Mouse (Mus musculus): ENCODE measurements at regions not wholly inside any gene's neighbourhood (a gene's known extent, or its start where the extent isn't known, plus 50 kb on each side); places are given as distances from the start of the nearest gene placed in this dataset.
A peak's percentile ranks its signal among the peaks of the same experiment; 100 is the strongest.

DNA sequence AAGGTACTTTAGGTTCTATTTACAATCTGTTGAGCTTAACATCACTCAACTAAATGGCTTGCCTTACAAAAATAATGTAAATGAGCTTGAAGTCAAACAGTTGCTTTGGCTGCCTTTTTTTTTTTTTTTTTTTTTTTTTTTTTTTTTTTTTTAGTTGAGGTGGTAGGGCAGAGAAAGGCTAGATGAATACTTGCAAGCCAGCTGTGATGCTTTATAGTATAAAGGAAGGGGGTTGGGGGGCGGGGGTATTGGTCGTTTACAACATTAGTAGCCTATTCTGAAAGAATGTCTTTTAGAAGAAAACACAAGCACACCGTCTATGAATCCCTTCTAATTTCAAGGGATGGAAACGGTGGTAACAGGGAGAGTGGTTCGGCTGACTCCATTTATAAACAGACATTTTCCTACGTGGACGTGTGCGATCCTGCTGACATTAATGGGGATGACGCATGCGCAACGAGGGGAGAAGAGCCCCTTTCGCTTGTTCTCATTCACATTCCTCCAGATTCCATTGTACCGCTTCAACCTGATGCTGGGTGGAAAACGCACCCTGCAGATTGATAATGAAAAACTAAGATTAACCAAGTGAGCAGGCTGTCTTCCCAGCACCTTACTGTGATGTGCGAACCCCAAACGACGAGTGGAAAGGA lies 2779.2 kb upstream of the Gm7489 start:
- ATAC-seq (replicated peaks; ENCODE audit: low FRiP score, low TSS enrichment, low read depth) (no peak), DNase-seq (ENCODE audit: low spot score) (no peak)
- Histone ChIP-seq H3K27ac (ENCODE audit: low read depth) (no peak overlapping the region), H3K4me2 (ENCODE audit: low read length) (peak overlapping the region; percentile 28), H3K9me3 (ENCODE audit: control insufficient read depth, low read length) (no peaks in the 10 kb centered on the region), H3K9ac (ENCODE audit: low read length) (no peak overlapping the region), H3K27me3 (replicated peaks; ENCODE audit: control insufficient read depth, insufficient read depth, low read length) (no peaks in the 10 kb centered on the region), H3K4me1 (replicated peaks; ENCODE audit: control insufficient read depth, insufficient read depth, low read length) (peaks cover 5% of the 10 kb centered on the region; the same call in 1 of the 2 replicates), H3K36me3 (ENCODE audit: control insufficient read depth, insufficient read depth, low read length) (no peaks in the 10 kb centered on the region), H3K4me3 (ENCODE audit: low read depth, low read length) (no peak overlapping the region)
- WGBS: 55% methylated on average over 17 of the region's 17 CpGs

DNA sequence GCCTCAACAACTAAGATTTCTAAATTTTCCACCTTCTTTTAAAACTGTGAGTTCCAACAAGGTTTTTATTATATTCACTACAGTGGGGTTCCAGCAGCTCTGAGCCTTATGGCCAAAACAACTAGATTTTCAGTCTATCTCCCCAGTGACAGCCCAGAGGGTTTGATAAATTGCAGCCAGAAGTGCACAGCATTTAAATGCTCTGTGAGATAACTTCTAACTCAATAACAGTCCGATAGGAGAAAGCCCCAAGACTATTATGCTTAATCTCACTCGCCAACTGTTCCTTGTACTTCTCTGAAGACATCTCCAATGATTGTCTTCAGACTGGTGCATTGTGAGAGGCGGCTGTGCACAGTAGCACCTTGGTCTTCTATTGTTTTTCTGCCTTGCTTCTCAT lies 2774.5 kb upstream of the Gm7489 start:
- H3K27me3 ChIP-seq (replicated peaks; ENCODE audit: control insufficient read depth, insufficient read depth, low read length): no peaks in the 10 kb centered on the region
- ATAC-seq (replicated peaks; ENCODE audit: low FRiP score, low TSS enrichment, low read depth) (no peak), DNase-seq (ENCODE audit: low spot score) (no peak)
- no peaks in the 10 kb centered on the region for H3K4me1 ChIP-seq (replicated peaks; ENCODE audit: control insufficient read depth, insufficient read depth, low read length)
- H3K9ac ChIP-seq (ENCODE audit: low read length): no peak overlapping the region
- no peak overlapping the region for H3K4me3 ChIP-seq (ENCODE audit: low read depth, low read length)
- H3K9me3 ChIP-seq (ENCODE audit: control insufficient read depth, low read length): no peaks in the 10 kb centered on the region
- no peak overlapping the region for H3K4me2 ChIP-seq (ENCODE audit: low read length)
- 68% methylated on average over 3 of the region's 3 CpGs for WGBS
- H3K36me3 ChIP-seq (ENCODE audit: control insufficient read depth, insufficient read depth, low read length): no peaks in the 10 kb centered on the region
- no peak overlapping the region for H3K27ac ChIP-seq (ENCODE audit: low read depth)

DNA sequence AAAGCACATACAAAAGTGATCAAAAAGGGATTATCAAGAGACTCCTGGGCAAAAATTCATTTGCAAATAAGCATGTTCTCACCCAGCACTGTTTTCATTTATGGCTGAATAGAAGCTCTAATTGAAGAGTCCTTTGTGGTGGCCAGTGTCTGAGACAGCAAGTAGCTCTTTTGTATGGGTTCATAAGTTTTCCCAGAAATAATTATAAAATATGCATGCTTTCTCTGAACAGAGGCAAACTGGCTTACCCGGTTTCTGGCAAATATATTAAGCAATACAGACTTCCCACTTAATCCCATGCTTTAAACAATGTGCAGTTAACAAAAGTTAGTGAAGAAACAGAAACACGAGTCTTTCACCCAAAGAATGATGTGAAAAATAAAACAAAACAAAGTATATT lies 2758.8 kb upstream of the Gm7489 start:
- Histone ChIP-seq H3K27me3 (replicated peaks; ENCODE audit: control insufficient read depth, insufficient read depth, low read length) (no peaks in the 10 kb centered on the region), H3K4me2 (ENCODE audit: low read length) (no peak overlapping the region), H3K36me3 (ENCODE audit: control insufficient read depth, insufficient read depth, low read length) (no peaks in the 10 kb centered on the region), H3K4me1 (replicated peaks; ENCODE audit: control insufficient read depth, insufficient read depth, low read length) (no peaks in the 10 kb centered on the region), H3K9me3 (ENCODE audit: control insufficient read depth, low read length) (no peaks in the 10 kb centered on the region), H3K4me3 (ENCODE audit: low read depth, low read length) (no peak overlapping the region), H3K9ac (ENCODE audit: low read length) (no peak overlapping the region), H3K27ac (ENCODE audit: low read depth) (no peak overlapping the region)
- ATAC-seq (replicated peaks; ENCODE audit: low FRiP score, low TSS enrichment, low read depth) (no peak), DNase-seq (ENCODE audit: low spot score) (no peak)
- WGBS: 58% methylated on average over 2 of the region's 2 CpGs

GRCm38 (mm10) chr15:51131017-51131416 lies 2753.7 kb upstream of the Gm7489 start:
- WGBS: 63% methylated on average over 4 of the region's 4 CpGs
- Histone ChIP-seq H3K9ac (ENCODE audit: low read length) (no peak overlapping the region), H3K27me3 (replicated peaks; ENCODE audit: control insufficient read depth, insufficient read depth, low read length) (no peaks in the 10 kb centered on the region), H3K4me2 (ENCODE audit: low read length) (no peak overlapping the region), H3K4me1 (replicated peaks; ENCODE audit: control insufficient read depth, insufficient read depth, low read length) (no peaks in the 10 kb centered on the region), H3K36me3 (ENCODE audit: control insufficient read depth, insufficient read depth, low read length) (no peaks in the 10 kb centered on the region), H3K9me3 (ENCODE audit: control insufficient read depth, low read length) (no peaks in the 10 kb centered on the region), H3K27ac (ENCODE audit: low read depth) (no peak overlapping the region), H3K4me3 (ENCODE audit: low read depth, low read length) (no peak overlapping the region)
- ATAC-seq (replicated peaks; ENCODE audit: low FRiP score, low TSS enrichment, low read depth) (no peak), DNase-seq (ENCODE audit: low spot score) (no peak)

- Histone ChIP-seq H3K27me3 (replicated peaks; ENCODE audit: control insufficient read depth, insufficient read depth, low read length) (no peaks in the 10 kb centered on the region), H3K4me1 (replicated peaks; ENCODE audit: control insufficient read depth, insufficient read depth, low read length) (no peaks in the 10 kb centered on the region; the same call in 1 of the 2 replicates), H3K4me2 (ENCODE audit: low read length) (no peak overlapping the region), H3K9me3 (ENCODE audit: control insufficient read depth, low read length) (no peaks in the 10 kb centered on the region), H3K27ac (ENCODE audit: low read depth) (no peak overlapping the region), H3K4me3 (ENCODE audit: low read depth, low read length) (no peak overlapping the region), H3K36me3 (ENCODE audit: control insufficient read depth, insufficient read depth, low read length) (no peaks in the 10 kb centered on the region), H3K9ac (ENCODE audit: low read length) (no peak overlapping the region)
- ATAC-seq (replicated peaks; ENCODE audit: low FRiP score, low TSS enrichment, low read depth): no peak
- no peak for DNase-seq (ENCODE audit: low spot score)
- WGBS: 64% methylated on average over 1 of the region's 1 CpGs
These were observed 2748.6 kb upstream of the Gm7489 start for GRCm38 (mm10) chr15:51136121-51136520.

DNA sequence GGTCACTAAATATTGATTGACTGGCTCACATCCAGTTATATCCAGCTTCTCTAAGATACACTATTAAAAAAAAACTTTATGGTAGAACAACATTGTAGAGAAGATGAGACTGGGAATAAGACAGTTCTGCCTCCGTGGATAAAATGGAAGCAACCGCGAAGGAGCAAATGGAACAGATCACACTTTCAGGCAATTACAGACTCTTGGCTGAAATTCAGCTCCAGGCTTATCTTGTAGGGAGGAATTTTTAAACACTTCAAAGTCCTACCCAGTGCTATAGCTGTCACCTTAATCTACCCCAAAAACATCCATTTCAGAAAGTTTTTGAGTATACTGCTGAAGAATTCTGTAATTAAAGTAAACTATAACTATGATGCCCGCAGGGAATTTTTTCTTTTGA lies 2745.2 kb upstream of the Gm7489 start:
- no peak for DNase-seq (ENCODE audit: low spot score)
- H3K4me2 ChIP-seq (ENCODE audit: low read length): no peak overlapping the region
- no peak overlapping the region for H3K9ac ChIP-seq (ENCODE audit: low read length)
- no peaks in the 10 kb centered on the region for H3K36me3 ChIP-seq (ENCODE audit: control insufficient read depth, insufficient read depth, low read length)
- no peaks in the 10 kb centered on the region for H3K27me3 ChIP-seq (replicated peaks; ENCODE audit: control insufficient read depth, insufficient read depth, low read length)
- WGBS: 35% methylated on average over 4 of the region's 4 CpGs
- no peak overlapping the region for H3K4me3 ChIP-seq (ENCODE audit: low read depth, low read length)
- no peaks in the 10 kb centered on the region; the same call in 1 of the 2 replicates for H3K4me1 ChIP-seq (replicated peaks; ENCODE audit: control insufficient read depth, insufficient read depth, low read length)
- H3K9me3 ChIP-seq (ENCODE audit: control insufficient read depth, low read length): no peaks in the 10 kb centered on the region
- H3K27ac ChIP-seq (ENCODE audit: low read depth): no peak overlapping the region
- no peak for ATAC-seq (replicated peaks; ENCODE audit: low FRiP score, low TSS enrichment, low read depth)

GRCm38 (mm10) chr15:51173976-51174620 lies 2710.6 kb upstream of the Gm7489 start:
- 94% methylated on average over 1 of the region's 1 CpGs for WGBS
- H3K9ac ChIP-seq (ENCODE audit: low read length): no peak overlapping the region
- no peak overlapping the region for H3K4me2 ChIP-seq (ENCODE audit: low read length)
- no peaks in the 10 kb centered on the region for H3K9me3 ChIP-seq (ENCODE audit: control insufficient read depth, low read length)
- no peak for DNase-seq (ENCODE audit: low spot score)
- no peak for ATAC-seq (replicated peaks; ENCODE audit: low FRiP score, low TSS enrichment, low read depth)
- H3K4me1 ChIP-seq (replicated peaks; ENCODE audit: control insufficient read depth, insufficient read depth, low read length): no peaks in the 10 kb centered on the region
- H3K4me3 ChIP-seq (ENCODE audit: low read depth, low read length): no peak overlapping the region
- no peaks in the 10 kb centered on the region for H3K27me3 ChIP-seq (replicated peaks; ENCODE audit: control insufficient read depth, insufficient read depth, low read length)
- H3K27ac ChIP-seq (ENCODE audit: low read depth): no peak overlapping the region
- no peaks in the 10 kb centered on the region for H3K36me3 ChIP-seq (ENCODE audit: control insufficient read depth, insufficient read depth, low read length)

DNA sequence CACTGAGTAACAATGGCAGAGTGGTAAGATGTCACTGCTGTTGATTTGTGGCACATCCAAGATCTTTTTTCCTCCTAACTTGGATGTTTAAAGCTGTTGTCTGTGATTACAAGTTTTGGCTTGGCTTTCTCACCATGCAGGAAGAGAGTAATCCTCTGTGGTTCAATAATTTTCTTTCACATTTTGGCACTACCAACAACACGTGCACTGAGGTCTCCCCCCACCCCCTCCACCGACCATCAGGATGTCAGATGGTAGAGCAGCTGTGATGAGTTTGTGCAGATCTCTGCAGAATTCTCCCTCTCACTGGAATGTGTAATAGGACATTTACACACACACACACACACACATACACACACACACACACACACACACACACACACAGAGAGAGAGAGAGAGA lies 2708.2 kb upstream of the Gm7489 start:
- Histone ChIP-seq H3K9me3 (ENCODE audit: control insufficient read depth, low read length) (no peaks in the 10 kb centered on the region), H3K4me3 (ENCODE audit: low read depth, low read length) (no peak overlapping the region), H3K27ac (ENCODE audit: low read depth) (no peak overlapping the region), H3K4me2 (ENCODE audit: low read length) (no peak overlapping the region), H3K36me3 (ENCODE audit: control insufficient read depth, insufficient read depth, low read length) (no peaks in the 10 kb centered on the region), H3K27me3 (replicated peaks; ENCODE audit: control insufficient read depth, insufficient read depth, low read length) (no peaks in the 10 kb centered on the region), H3K4me1 (replicated peaks; ENCODE audit: control insufficient read depth, insufficient read depth, low read length) (no peaks in the 10 kb centered on the region), H3K9ac (ENCODE audit: low read length) (no peak overlapping the region)
- no peak for DNase-seq (ENCODE audit: low spot score)
- 49% methylated on average over 2 of the region's 2 CpGs for WGBS
- no peak for ATAC-seq (replicated peaks; ENCODE audit: low FRiP score, low TSS enrichment, low read depth)

DNA sequence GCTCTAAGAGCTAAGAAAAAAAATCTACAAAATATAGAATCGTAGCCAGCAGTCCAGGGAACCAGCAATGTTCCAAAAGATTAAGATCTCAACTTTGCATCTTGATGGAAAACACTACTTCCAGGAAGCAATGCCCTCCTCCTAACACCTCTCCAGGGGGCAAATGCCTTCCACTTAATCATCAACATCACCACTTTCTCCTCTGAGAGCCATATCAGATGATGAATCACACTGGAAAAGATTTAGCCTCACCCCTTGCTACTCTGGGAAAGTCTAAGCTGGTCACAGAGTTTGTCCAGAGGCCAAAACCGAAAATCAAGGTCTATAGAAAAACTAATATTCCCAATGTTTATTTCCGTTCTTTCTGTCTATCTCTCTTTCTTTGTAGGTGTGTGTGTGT lies 2695.6 kb upstream of the Gm7489 start:
- H3K9ac ChIP-seq (ENCODE audit: low read length): no peak overlapping the region
- no peaks in the 10 kb centered on the region for H3K27me3 ChIP-seq (replicated peaks; ENCODE audit: control insufficient read depth, insufficient read depth, low read length)
- H3K4me1 ChIP-seq (replicated peaks; ENCODE audit: control insufficient read depth, insufficient read depth, low read length): no peaks in the 10 kb centered on the region
- H3K4me2 ChIP-seq (ENCODE audit: low read length): no peak overlapping the region
- ATAC-seq (replicated peaks; ENCODE audit: low FRiP score, low TSS enrichment, low read depth) (no peak), DNase-seq (ENCODE audit: low spot score) (no peak)
- no peak overlapping the region for H3K4me3 ChIP-seq (ENCODE audit: low read depth, low read length)
- no peaks in the 10 kb centered on the region; the same call in 1 of the 2 replicates for H3K9me3 ChIP-seq (ENCODE audit: control insufficient read depth, low read length)
- no peaks in the 10 kb centered on the region for H3K36me3 ChIP-seq (ENCODE audit: control insufficient read depth, insufficient read depth, low read length)
- H3K27ac ChIP-seq (ENCODE audit: low read depth): no peak overlapping the region
- WGBS: 79% methylated on average over 3 of the region's 3 CpGs

All from intestine, embryonic 14.5 days (tissue).